Mouse (Mus musculus) kidney, postnatal 25 days (tissue): ENCODE results near the gene Tecpr2.

Source experiments
- DNase-seq, 2 experiments: peaks; one replicate each; pipeline ENCODE4 v3.0.0; 2021; ENCODE audit warnings: mixed read lengths in 2 of 2

The Tecpr2 gene

DNA sequence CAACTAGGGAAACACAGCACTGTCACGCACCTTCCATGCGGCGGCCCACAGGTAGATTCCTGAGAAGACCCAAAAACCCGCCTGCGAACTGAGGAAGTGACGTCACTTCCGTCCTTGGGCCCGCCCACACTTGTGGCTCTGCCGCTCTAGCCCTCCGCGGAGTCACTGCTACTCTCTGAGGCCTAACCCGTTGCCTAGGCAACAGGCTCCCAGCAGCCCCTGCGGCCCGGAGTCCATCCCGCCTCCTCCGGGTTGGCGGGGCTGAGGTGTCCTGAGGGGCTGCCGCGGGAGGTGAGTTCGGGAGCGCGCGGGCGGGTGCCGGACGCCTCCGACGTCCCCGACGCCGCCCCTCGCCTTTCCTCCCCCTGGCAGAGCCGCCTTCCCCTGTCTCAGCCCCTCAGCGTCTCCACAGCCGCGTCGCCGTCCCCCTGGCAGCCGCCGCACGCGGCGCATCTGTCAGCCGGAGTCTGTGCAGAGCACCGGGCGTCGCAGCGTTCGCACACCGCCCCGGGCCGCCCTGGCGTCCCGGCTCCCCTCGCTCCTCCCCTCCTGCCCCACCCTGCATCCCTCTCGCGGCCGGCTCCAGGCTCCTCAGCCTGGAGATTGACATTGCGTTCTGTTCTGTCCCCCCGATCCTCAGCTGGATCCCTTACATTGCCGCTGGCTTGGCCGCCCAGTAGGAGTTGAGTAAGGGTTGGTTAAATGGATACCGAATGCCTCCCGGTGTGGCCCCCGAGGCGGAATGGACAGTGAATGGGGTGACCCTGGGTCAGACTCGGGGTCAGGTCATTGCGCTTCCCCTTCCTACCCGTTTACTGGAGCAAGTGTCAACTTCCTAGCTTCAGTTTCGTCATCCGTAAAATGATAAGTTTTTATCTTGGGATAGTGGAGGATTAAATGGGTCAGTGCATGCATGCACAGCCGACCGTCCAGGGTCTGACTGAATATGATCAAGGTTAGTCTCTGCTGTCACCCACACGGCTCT is at the start of gene Tecpr2, which contains the start of gene Cinp:
Gene Tecpr2 (plus strand): TSS at position 229 of the 985 bp plus-strand sequence.
Gene Cinp (minus strand): TSS at position 110 of the 985 bp plus-strand sequence.
- DNase-seq, result peak; percentile 98 to 99

DNA sequence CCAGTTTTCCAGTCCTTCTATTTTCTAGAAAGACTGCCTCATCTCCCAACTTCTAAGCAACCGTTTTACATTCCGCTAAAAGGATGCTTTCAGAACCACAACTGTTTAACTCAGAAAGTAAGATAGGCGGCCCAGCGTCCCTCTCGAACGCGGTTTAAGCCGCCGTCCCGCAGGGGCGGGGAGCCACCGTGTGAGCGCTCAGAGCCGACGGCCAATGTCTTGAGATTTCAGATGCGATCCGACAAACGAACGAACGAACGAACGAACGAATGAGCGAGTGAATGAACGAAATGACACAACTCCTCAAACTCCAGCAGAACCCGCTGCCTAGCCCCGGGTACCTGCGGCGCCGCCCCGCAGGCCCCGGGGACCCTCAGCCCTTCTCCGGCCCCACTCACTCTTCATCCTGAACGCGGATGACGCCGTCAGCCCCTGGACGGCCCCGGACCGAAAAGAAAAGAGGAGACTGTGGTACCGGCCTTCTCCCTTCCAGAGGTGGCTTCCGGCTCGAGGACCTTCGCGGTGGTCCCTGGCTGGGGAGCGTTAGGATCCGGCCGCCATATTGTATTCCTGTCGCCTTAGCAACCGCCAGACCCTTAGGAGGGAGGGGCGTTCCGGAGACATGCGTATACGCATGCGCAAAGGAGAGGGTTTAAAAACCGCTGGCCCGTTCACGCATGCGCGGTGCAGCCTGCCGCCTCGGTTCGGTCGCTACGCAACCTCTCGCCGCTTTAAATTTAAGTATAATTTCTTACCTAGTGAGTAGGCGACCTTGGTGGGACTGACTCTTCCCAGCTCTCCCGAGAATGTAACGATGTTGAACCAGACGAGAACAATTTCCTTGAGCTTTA is 48.5 kb upstream of the Tecpr2 start, which contains the start of gene Mok:
Gene Mok (minus strand): TSS at position 592 of the 851 bp plus-strand sequence.
- peak; percentile 94 to 96 for DNase-seq

DNA sequence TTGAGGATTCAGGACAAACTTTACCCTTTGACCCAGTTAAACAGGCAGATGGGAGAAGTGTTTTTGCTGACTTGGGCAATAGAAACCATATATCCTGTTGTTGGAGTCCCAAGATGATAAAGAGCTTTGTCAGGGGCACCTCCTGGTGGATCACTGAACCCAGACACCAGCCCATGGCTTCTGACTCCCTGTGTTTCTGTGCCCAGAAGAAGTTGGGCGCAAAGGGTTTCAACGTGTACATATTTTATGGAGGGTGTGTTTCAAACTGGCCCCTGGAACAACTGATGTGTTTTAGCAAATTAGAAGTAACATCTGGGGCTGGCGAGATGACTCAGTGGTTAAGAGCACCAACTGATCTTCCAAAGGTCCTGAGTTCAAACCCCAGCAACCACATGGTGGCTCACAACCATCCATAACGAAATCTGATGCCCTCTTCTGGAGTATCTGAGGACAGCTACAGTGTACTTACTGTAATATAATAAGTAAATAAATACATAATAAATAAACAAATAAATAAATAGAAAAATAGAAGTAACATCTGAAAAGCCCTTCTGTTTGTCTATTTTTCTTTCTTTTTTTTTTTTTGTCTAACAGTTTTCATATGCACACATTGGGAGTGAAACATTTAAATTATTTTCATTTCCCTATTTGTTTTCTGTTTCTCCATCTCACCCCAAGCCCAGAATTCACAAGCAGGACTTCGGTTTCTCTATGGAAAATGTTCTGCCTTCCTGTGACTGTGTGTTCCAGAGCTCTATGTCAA is 47.2 kb upstream of the Tecpr2 start:
- peak in 1 of 2 experiments; percentile 29 for DNase-seq

DNA sequence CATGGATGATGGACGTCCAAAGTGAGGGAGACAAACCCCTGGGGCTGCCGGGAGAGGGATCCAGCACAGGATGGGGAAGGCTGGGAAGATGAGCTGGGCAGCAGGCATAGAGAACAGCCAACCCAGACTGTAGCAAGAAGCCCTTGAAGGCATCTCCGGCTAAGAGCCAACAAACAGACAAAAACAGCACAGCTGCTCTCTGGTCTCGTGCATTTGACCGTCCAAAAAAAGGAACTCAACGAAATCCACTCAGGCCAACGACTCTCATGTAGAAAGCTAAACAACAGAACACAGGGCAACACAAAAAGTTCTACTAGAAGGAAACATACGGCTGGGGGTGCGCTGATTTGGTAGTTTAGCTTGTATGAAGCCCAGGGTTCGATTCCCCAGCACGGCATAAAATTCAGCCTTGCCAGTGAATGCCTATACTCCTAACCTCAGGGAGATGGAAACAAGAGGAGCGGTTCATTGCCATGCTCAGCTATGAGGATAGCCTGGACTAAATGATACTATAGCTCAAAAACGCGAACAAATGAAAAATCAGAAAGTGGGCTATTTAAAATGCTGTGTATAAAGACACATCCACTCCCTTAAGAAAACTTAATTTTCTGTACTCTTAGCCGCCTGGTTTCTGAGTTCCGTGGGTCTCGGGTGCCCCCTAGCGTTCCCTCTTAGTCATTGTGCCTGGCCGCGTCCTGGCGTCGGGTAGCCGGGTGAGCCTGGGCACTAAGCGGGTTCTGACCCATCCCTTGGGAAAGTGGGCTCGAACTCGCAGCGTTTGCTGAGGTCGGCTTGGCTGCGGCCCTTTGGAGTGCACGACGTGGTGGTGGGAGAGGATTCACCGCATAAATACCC is 45.6 kb upstream of the Tecpr2 start:
- peak; percentile 85 to 90 for DNase-seq

DNA sequence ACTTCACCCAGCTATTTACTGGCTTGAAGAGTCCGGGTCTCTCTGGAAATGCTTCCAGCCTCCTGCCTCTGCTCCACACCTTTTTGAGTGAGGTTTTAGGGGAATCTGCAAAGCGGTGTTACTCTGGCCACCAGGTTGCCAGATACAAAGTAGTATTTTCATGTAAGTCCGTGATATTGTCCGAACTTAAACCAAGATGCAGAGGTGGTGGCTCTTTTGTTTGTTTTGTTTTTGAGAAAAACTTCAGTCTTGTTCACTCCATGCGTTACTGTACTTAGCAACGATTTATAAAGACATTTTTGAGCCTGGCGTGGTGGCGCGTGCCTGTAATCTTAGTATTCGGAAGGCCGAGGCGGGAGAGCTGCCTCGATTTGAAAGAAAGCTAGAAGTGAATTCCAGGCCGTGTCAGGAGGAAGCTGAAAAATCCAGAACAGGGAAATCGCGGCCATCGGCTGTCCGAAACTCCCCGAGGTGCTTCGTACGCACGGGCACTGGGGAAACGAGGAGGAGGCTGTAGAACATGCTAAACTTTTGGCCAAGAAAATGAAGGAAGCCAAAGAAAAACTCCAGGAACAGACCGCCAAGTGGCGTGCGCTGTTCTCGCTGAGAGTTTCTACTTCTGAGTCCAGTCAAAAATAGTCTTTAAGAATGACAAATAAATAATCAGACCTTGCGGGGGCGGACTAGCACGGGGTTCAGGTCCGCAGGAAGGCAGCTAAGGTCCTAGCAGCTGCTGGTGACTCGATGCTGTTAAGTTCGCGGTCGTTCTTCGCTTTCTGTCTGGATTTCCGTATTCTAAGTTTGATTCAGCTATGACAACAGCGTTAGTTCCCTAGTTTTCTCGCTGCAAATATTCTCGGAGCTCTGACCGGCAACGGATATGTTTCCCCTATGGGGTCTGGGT is 44.6 kb upstream of the Tecpr2 start:
- DNase-seq, result peak; percentile 46 to 54

DNA sequence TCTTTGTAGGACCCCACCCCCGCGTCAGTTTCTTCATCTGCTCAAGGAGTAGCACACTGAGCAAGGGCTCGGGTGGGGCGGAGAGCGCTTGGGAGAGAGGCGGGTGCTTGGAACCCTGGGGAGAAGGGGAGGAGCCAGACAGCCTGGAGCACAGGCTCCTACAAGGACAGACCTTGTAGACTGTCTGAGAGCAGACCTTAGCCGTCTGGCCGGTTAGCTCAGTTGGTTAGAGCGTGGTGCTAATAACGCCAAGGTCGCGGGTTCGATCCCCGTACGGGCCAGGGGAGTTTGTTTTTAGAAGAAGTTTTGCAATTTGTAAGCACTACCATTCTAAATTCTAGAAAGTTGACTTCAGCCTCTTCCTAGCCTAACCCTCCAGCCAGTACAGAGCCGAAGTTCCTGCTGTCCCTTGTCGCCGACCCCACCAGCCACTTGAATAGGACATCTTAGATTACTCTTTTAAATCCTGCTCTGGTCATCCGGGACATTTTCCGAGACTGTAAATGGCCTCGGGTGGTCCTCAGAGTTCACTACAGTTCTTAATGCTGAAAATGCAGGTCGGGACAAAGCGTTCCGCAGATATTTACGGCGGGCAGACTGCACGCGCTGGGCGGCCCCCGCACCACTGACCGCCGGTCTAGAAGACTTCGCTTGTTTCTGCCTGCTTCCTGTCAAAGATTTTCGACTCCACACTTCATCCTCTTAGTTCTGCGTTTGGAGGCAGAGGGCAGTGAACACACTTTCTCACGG is 43.8 kb upstream of the Tecpr2 start:
- DNase-seq, result peak; percentile 95 to 97

DNA sequence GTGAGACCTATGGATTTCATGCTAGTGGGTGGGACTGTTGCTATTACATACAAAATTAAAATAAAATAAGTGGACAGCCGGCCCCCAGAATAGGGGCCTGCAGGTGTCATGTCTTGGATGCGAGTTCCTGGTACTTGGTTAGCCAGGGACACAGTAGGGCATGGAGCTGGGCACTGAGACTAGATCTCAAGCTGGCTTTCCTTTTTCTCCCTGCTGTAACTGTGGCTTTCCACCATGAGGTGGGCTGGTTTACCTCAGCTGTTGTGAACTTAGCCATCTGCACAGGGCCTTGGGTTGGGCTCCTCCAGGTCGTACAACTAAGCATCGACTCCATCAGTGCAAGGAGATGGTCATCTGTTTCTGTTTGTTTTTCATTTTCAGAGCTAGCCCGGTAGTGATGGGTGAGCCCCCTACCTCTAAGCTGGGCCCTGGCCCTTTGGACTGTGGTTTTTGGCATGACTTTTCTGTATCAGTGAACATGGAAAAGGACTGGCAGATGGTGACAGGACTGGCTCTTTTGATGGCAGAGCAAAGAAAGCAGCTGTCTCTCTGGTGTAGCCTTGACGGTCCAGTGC is 42.8 kb upstream of the Tecpr2 start:
- no peak for DNase-seq

DNA sequence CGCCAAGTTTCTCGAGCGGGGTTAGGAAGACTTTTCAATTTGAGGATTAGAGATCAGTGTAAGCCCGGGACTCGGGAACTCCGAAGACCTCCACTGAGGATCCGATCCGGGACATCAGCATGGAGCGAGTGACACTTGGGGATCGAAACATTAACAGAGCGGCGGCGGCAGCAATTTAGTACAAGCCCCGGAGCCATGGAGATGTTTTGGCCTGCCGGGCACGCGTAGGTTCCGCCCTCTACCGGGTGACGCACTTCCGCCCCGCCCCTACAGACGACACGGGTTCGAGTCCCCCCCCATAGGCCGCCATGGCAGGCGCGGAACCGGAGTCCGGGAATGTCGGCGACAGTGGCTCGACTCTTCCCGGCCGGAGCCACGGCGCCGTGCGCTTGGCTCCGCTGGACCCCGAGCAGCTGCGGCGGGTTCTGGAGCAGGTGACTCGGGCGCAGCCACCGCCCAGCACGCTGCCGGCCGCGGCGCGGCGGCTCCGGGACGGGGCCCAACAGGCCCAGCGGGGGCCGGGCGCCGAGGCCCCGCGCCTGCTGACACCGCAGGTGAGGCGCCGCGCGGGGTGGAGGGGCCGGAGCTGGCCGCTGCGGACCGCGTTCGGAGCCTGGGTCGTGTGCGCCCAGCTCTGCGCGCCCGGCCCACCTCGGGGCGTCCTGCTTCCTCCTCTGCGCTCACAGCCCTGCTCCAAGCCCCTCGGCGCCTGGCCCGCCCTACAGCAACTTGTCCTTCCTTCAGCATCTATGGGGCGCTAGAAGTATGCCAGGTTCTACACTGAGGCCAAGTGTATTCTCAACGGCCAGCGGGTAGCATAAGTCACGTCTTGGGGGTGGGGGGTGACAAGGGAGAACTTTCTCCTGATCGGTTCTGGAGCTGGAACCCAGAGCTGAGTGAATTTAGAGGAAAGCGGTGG is 38.8 kb upstream of the Tecpr2 start, which contains the start of gene Zfp839:
Gene Zfp839 (plus strand): TSS at position 244 of the 919 bp plus-strand sequence.
- peak; percentile 91 to 93 for DNase-seq

DNA sequence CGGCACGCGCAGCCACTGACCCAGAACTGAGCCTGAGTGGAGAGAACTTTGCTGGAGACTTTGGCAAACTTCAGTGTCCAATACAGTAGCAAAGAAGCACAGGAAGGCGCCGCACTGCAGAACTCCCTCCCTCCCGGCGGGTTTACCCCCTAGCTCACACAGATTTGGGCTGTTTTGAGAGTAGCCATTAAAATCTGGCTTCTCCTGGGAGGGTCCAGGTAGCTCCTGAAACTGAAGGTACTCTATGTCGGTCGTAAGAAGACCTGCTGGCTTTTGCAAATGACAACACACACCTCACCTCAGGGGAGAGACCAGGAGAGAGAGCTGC is 38.2 kb upstream of the Tecpr2 start:
- peak in 1 of 2 experiments; percentile 80 for DNase-seq

DNA sequence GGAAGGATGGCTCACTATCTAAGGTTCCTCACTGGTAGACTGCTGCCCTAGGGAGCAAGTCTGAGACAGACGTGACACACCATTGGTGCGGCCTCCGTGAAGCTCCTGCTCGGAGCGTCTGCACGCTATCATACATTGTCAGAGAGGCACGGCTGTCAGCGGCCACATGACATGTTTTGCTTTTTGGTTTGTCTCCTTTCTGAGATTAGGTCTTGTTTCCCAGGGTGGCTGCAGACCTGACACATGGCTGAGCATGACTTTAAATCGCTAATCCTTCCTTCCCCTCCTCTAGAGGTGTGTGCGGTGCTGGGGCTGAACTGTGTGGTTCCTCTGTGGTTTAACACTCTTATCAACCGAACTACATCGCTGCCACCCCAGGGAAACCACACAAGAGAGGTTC is 37.6 kb upstream of the Tecpr2 start:
- no peak for DNase-seq

DNA sequence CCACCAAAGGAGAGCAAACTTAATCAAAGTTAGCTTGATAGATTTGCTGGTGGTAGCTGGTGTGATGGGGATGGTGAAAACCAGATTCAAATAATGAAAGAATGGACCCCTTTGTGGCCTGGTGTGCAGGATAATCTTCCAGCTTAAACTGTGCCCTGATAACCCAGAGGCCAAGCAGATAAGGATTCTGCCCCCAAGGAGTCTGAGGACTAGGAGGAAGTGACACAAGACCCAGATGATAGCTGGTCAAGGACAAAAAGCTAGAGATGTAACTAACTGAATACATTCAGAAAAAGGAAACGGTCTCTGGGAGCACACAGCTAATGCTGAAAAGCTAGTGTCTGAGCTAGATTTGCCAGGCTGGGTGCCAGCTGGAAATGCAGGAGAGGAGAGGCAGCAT is 37.1 kb upstream of the Tecpr2 start:
- no peak for DNase-seq

DNA sequence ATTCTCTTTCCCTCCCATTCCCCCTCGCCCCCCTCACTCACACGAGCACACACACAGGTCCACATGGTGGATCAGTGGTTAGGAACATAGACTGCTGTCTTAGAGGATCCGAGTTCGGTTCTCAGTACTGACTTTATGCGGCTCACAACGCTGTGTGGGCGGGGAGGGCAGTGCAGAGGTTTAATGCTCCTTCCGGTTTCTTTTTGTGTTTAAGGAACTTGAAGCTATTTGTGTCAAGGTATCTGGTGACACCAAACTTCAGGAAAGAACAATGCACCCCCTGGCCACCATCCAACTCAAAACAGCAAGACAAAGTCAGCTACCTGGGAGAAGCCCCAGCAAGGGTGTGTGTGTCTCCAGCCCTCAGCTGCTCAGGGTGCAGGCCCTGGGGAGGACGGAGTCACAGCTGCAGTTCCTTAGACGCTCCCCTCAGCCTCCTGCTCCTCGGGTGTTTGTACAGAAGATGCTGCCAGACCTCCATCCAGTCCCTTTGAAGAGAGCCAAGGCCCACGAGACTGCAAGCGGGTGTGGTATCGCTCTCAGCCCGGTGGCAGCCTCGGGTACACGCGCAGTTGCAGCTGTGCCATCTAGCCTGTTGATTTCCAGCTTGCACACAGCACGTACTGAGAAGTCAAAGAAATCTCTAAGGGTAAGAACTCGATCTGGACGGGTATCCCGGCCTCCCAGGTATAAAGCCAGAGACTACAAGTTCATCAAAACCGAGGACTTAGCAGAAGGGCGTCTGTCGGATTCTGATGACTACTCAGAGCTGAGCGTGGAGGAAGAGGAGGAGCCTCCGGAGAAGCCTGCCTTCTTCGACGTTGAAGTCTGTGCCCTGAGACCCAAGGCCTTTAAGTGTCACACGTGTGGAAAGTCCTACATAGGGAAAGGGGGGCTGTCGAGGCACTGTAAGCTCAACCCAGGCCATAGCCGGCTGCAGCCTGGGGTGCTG is 34.0 kb upstream of the Tecpr2 start:
- DNase-seq, result no peak

DNA sequence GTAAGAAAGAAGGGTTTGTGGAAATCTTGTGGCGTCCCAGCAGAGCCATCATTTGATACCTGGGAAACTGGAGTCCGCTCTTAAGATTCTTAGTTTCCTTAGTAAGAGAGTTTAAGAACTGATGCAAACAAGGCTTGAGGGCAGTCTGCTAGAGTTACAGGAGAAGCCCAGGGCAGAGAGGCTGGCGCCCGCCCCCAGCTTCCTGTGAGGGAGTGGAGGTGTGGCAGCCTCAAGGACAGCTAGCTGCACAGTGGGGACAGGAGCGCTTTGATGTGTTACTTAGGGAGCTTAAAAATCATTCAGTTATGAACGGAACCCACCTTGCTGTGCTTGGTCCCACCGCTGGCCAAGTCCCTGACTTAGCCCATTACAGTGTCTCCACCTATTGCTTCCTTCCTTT is 31.9 kb upstream of the Tecpr2 start:
- DNase-seq, result no peak

DNA sequence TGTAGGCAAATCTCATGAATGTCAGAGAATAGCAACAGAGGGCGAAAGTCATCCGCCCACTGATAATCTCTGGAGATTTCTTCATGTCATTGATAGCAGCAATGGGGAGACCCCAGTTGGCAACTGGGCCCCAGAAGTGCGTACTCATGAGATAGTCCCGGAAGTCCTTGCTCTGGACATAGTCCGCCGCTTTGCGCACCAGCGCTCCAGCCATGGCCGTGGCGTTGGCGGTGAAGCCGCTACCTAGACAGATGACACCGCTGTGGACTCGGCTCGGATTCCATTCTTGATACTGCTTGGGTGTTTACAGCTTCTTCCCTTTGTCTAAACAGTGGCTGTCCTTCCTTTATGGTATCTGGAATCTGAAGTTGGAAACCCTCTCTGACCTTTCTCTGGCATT is 30.4 kb upstream of the Tecpr2 start:
- DNase-seq, result peak; percentile 31 to 65

DNA sequence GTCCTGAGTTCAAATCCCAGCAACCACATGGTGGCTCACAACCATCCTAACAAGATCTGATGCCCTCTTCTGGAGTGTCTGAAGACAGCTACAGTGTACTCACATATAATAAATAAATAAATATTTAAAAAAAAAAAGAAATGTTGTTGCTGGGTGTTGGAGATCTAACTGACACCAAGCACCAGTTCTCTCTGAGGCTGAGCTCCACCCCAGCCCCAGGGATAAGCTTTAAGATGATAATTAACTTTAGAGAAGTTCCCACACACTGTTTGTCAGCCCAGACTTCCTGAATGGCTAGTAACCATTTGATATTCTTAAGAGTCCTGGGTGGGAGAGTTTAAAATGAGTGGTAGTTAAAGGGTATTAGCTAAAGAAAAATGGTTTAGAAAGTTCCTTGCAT is 28.8 kb upstream of the Tecpr2 start:
- no peak for DNase-seq

DNA sequence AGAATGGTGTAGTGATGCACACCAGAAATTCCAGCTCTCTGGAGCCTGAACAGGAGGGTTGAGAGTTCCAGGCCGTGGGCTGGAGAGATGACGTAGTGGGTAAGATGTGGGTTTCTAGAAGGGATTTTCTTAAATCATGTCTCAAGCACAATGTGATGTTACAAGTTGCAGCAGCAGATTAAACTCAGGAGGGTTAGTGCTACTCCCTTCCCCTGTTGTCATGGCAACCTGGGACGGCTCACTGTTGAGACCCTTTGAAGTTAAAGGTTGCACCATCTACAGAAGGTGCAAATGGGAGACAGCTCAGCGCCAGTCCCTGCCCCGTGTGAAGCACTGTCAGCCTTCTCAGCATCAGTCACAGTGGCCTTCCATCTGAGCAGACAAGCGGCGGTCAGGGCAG is 27.8 kb upstream of the Tecpr2 start:
- no peak for DNase-seq

DNA sequence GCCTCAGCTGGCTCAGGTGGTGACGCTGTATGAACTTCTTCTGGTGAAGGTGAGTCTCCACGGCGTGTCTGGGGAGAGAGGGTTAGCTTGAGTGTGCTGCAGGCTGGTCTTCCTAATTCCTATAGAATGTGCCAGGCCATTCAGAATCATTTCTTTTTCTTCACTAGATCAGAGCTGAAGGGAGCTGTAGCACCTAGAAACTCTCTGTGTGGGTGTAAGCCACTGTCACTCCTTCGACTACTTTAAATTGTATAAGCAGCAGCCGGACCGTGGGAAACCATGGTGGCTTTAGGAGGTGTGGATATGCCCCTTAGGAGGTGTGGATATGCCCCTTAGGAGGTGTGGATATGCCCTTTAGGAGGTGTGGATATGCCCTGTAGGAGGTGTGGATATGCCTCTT is 25.1 kb upstream of the Tecpr2 start:
- no peak for DNase-seq
